Mouse (Mus musculus): ENCODE data around the gene Reep3. TPM values are rescaled to one million over a fixed set of nuclear protein-coding genes. Genes with fewer than 3 reads are reported as not detected.

Reep3 gene
- polyA plus RNA-seq (2014; fragmentation: Nextera tagmentation; extraction: Ambion mirVana) = 37.7 and 48.7 TPM in 2 replicates

DNA sequence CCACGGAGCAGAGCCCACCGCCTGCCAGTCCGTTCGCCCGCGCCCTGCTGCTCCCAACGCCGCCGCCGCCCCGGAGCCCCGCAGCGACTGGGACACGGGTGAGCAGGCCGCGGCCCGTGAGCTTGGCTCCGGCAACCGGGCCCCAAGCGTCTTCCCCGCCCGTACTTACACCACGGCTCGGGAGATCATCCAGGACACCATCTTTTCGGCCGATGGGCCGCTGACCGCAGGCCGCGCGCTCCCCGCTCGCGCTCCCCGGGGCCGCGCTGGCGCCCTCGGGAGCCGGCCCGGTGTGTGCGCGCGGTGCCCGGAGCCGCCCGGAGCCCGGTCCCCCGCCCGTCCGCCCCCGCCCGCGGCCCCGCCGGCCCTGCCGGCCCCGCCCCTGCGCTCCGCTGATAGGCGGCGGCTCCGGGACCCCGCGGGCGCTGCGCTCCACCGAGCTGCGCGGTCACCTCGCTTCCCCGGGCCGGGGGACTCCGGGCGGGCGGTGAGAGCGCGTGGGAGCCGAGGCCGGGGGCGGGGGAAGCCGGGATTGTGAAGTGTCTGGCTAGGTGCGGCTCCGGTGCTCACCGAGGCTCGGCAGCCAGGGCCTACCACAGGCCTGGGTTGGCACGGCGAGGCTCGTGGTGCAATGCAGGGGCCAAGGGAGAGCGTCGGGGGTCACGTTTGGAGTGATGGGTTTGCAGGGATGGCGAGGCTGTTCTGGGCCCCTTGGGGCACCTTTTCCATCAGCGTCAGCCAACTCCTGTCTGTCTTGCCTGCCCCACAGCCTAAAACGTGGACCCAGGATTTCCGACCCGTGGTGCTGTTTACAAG lies at the start of gene Reep3:
Gene Reep3 (minus strand): TSS at position 325 of the 816 bp plus-strand sequence.
- no peaks in the 10 kb centered on the region for H3K9me3 ChIP-seq (ENCODE audit: control insufficient read depth, low read length)
- peak within 1 kb of the TSS; percentile 99 for H3K9ac ChIP-seq (replicated peaks; ENCODE audit: low read depth, low read length)
- H3K27me3 ChIP-seq (ENCODE audit: control insufficient read depth, insufficient read depth, low read length) = no peaks in the 10 kb centered on the region
- WGBS = under 1% methylated on average over 84 of the region's 97 CpGs
- peak within 1 kb of the TSS; percentile 87 for H3K4me3 ChIP-seq (ENCODE audit: low read depth, low read length)
- H3K27ac ChIP-seq (ENCODE audit: low read depth, low read length) = peak within 1 kb of the TSS; percentile 100
- peak; percentile 82 for ATAC-seq (ENCODE audit: low read depth)
- peaks cover 33% of the 10 kb centered on the region for H3K4me1 ChIP-seq (ENCODE audit: control insufficient read depth, insufficient read depth, low read length)
- peak within 1 kb of the TSS; percentile 79 for H3K4me2 ChIP-seq (ENCODE audit: low read depth, low read length)
- H3K36me3 ChIP-seq (ENCODE audit: control insufficient read depth, insufficient read depth, low read length) = no peaks in the 10 kb centered on the region

DNA sequence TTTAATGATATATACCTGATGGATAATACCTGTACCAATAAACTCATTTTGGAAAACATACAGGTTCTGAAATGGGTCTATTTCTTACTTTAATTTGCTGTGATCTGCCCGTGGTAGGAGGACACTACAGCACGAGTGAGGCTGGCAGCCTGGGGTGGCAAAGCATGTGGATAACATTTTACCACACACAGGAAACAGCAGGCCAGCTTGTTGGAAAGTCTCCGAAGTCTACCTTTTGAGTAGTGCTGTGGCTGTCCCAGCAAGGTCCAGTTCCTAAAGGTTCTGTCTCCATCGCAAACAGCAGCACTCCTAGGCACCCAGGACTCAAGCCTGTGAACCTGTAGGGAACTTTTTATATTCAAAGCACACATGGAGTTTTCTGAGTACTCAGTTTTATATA lies 48.9 kb upstream of the Reep3 start:
- Histone ChIP-seq H3K9me3 (ENCODE audit: control insufficient read depth, low read length) (no peaks in the 10 kb centered on the region), H3K4me2 (ENCODE audit: low read depth, low read length) (no peak overlapping the region), H3K27me3 (ENCODE audit: control insufficient read depth, insufficient read depth, low read length) (no peaks in the 10 kb centered on the region), H3K36me3 (ENCODE audit: control insufficient read depth, insufficient read depth, low read length) (no peaks in the 10 kb centered on the region), H3K4me1 (ENCODE audit: control insufficient read depth, insufficient read depth, low read length) (no peaks in the 10 kb centered on the region), H3K9ac (replicated peaks; ENCODE audit: low read depth, low read length) (no peak overlapping the region), H3K4me3 (ENCODE audit: low read depth, low read length) (no peak overlapping the region), H3K27ac (ENCODE audit: low read depth, low read length) (no peak overlapping the region)
- no peak for ATAC-seq (ENCODE audit: low read depth)
- 88% methylated on average over 4 of the region's 4 CpGs for WGBS

DNA sequence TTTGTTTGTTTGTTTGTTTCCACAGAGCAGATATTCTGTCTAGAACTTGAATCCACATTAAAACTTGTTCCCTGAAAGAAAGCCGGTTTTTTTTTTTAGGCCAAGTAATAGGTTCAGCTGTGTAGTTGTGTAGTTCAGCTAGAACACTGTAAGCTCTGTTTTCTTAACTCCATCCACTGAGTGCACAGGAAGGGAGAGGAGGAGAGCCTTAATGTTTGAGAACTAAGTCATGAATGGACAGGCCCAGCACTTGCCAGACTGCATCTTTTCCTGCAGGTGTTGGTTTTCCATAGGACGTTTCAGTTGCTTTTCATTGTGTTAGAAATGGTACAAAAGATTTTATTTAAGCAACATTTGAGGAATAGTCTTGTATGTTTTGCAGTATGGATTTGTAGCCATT lies 47.5 kb upstream of the Reep3 start:
- no peak overlapping the region for H3K9ac ChIP-seq (replicated peaks; ENCODE audit: low read depth, low read length)
- H3K4me2 ChIP-seq (ENCODE audit: low read depth, low read length) = no peak overlapping the region
- no peaks in the 10 kb centered on the region for H3K9me3 ChIP-seq (ENCODE audit: control insufficient read depth, low read length)
- WGBS = 62% methylated on average over 2 of the region's 2 CpGs
- no peaks in the 10 kb centered on the region for H3K27me3 ChIP-seq (ENCODE audit: control insufficient read depth, insufficient read depth, low read length)
- H3K4me1 ChIP-seq (ENCODE audit: control insufficient read depth, insufficient read depth, low read length) = no peaks in the 10 kb centered on the region
- no peak overlapping the region for H3K4me3 ChIP-seq (ENCODE audit: low read depth, low read length)
- no peaks in the 10 kb centered on the region for H3K36me3 ChIP-seq (ENCODE audit: control insufficient read depth, insufficient read depth, low read length)
- H3K27ac ChIP-seq (ENCODE audit: low read depth, low read length) = no peak overlapping the region
- no peak for ATAC-seq (ENCODE audit: low read depth)

DNA sequence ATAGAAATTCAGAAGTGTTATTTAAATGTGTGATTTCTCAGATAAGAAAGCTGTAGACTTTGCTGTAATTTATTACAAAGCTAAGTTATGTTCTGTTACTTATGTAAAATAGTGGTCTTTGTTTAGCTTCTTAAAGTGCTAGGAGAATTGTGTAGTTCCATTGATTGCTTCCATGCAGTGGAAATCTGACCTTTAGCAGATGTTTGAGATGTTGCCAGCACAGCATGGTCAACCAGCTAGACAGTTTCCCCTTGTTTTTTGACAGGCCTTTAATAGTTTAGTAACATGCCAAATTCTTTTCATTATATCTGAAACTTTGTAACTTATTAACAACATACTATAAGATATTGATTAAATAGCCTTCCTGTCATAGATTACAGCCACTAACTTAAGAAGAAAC lies 46.9 kb upstream of the Reep3 start:
- Histone ChIP-seq H3K27me3 (ENCODE audit: control insufficient read depth, insufficient read depth, low read length) (no peaks in the 10 kb centered on the region), H3K36me3 (ENCODE audit: control insufficient read depth, insufficient read depth, low read length) (no peaks in the 10 kb centered on the region), H3K4me1 (ENCODE audit: control insufficient read depth, insufficient read depth, low read length) (no peaks in the 10 kb centered on the region), H3K9me3 (ENCODE audit: control insufficient read depth, low read length) (no peaks in the 10 kb centered on the region), H3K4me2 (ENCODE audit: low read depth, low read length) (no peak overlapping the region), H3K9ac (replicated peaks; ENCODE audit: low read depth, low read length) (no peak overlapping the region), H3K27ac (ENCODE audit: low read depth, low read length) (no peak overlapping the region), H3K4me3 (ENCODE audit: low read depth, low read length) (no peak overlapping the region)
- no peak for ATAC-seq (ENCODE audit: low read depth)

DNA sequence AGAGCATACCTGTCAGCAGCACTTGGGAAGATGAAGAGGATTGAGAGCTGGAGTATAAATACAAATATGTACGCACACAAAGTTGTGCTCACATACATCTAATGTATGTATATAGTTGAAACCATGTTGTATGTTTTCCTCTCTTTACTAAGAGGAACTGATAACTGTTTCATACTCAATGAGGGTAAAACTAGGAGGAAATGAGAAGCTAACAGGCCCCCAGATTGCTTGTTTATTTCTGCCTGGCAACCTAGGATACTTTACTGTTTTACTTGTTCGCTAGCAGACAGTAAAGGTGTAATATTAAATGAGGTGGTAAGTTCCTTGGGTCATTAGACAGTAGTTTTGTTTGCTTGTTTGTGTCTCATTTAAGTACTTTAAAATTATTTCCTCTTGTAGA lies 40.7 kb upstream of the Reep3 start:
- 90% methylated on average over 2 of the region's 2 CpGs for WGBS
- Histone ChIP-seq H3K9me3 (ENCODE audit: control insufficient read depth, low read length) (no peaks in the 10 kb centered on the region), H3K36me3 (ENCODE audit: control insufficient read depth, insufficient read depth, low read length) (no peaks in the 10 kb centered on the region), H3K4me1 (ENCODE audit: control insufficient read depth, insufficient read depth, low read length) (no peaks in the 10 kb centered on the region), H3K27ac (ENCODE audit: low read depth, low read length) (no peak overlapping the region), H3K4me3 (ENCODE audit: low read depth, low read length) (no peak overlapping the region), H3K9ac (replicated peaks; ENCODE audit: low read depth, low read length) (no peak overlapping the region), H3K4me2 (ENCODE audit: low read depth, low read length) (no peak overlapping the region), H3K27me3 (ENCODE audit: control insufficient read depth, insufficient read depth, low read length) (no peaks in the 10 kb centered on the region)
- no peak for ATAC-seq (ENCODE audit: low read depth)

DNA sequence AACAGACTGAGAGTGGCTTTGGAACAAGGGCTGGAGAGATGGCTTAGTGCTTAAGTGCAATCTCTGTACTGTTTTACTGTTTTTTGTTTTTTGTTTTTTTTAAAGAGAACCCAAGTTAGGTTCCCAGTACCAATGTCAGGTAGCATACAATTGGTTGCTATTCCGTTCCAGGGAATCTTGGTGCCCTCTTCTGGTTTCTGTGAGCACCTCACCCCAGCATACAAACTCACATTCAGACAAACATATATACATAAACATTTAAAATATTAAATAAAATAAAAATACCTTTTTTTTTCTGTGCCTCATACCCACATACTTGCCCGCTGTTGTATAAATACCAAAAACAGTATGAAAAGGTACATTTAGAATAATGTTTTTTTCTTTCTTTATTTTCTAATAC lies 37.6 kb upstream of the Reep3 start:
- no peaks in the 10 kb centered on the region for H3K9me3 ChIP-seq (ENCODE audit: control insufficient read depth, low read length)
- no peak overlapping the region for H3K27ac ChIP-seq (ENCODE audit: low read depth, low read length)
- no peak overlapping the region for H3K4me3 ChIP-seq (ENCODE audit: low read depth, low read length)
- no peaks in the 10 kb centered on the region for H3K36me3 ChIP-seq (ENCODE audit: control insufficient read depth, insufficient read depth, low read length)
- WGBS = 91% methylated on average over 2 of the region's 2 CpGs
- H3K9ac ChIP-seq (replicated peaks; ENCODE audit: low read depth, low read length) = no peak overlapping the region
- no peak for ATAC-seq (ENCODE audit: low read depth)
- H3K27me3 ChIP-seq (ENCODE audit: control insufficient read depth, insufficient read depth, low read length) = no peaks in the 10 kb centered on the region
- H3K4me1 ChIP-seq (ENCODE audit: control insufficient read depth, insufficient read depth, low read length) = no peaks in the 10 kb centered on the region
- H3K4me2 ChIP-seq (ENCODE audit: low read depth, low read length) = no peak overlapping the region

DNA sequence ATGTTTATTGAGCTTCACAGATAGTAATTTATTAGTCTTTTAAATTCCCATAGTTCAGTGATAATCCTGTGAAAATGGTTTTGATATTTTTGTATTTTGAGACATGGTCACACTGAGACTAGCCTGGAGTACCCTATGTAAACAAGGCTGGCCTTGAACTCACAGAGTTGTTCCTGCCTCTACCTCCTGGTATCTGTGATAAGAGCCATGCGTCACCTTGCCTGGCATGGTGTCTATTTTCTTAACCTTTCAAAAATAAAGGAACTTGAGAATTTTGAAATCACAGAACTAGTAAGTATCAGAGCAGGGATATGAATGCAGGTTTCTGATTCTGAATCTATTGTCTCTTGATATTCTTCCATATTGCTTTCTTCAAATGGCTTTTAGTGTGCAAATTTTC lies 35.0 kb upstream of the Reep3 start:
- ATAC-seq (ENCODE audit: low read depth) = no peak
- Histone ChIP-seq H3K4me2 (ENCODE audit: low read depth, low read length) (no peak overlapping the region), H3K9ac (replicated peaks; ENCODE audit: low read depth, low read length) (no peak overlapping the region), H3K4me1 (ENCODE audit: control insufficient read depth, insufficient read depth, low read length) (peaks cover 11% of the 10 kb centered on the region), H3K27me3 (ENCODE audit: control insufficient read depth, insufficient read depth, low read length) (no peaks in the 10 kb centered on the region), H3K27ac (ENCODE audit: low read depth, low read length) (no peak overlapping the region), H3K4me3 (ENCODE audit: low read depth, low read length) (no peak overlapping the region), H3K36me3 (ENCODE audit: control insufficient read depth, insufficient read depth, low read length) (no peaks in the 10 kb centered on the region), H3K9me3 (ENCODE audit: control insufficient read depth, low read length) (no peaks in the 10 kb centered on the region)
- 88% methylated on average over 1 of the region's 1 CpGs for WGBS

DNA sequence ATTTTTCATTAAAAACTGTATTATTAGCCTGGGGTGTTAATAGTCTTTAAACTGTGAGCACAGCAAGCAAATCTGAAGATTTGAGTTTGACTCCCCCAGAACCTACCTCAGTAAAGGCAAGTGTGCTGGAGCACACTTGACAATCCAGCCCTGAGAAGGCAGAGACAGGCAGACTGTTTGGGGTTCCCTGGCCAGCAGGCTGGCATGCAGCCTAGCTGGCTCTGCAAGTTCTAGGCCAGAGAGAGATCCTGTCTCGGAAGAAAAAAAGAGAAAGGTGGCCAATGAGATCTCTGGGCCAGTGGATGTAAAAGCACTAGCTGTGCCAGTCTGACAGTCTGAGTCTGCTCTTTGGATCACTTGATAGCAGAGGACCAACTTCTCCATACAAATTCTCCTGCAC lies 32.8 kb upstream of the Reep3 start:
- Histone ChIP-seq H3K27me3 (ENCODE audit: control insufficient read depth, insufficient read depth, low read length) (no peaks in the 10 kb centered on the region), H3K9ac (replicated peaks; ENCODE audit: low read depth, low read length) (no peak overlapping the region), H3K27ac (ENCODE audit: low read depth, low read length) (no peak overlapping the region), H3K4me3 (ENCODE audit: low read depth, low read length) (no peak overlapping the region), H3K36me3 (ENCODE audit: control insufficient read depth, insufficient read depth, low read length) (no peaks in the 10 kb centered on the region), H3K4me2 (ENCODE audit: low read depth, low read length) (no peak overlapping the region), H3K9me3 (ENCODE audit: control insufficient read depth, low read length) (no peaks in the 10 kb centered on the region), H3K4me1 (ENCODE audit: control insufficient read depth, insufficient read depth, low read length) (peaks cover 15% of the 10 kb centered on the region)
- WGBS = 70% methylated on average over 1 of the region's 1 CpGs
- no peak for ATAC-seq (ENCODE audit: low read depth)

DNA sequence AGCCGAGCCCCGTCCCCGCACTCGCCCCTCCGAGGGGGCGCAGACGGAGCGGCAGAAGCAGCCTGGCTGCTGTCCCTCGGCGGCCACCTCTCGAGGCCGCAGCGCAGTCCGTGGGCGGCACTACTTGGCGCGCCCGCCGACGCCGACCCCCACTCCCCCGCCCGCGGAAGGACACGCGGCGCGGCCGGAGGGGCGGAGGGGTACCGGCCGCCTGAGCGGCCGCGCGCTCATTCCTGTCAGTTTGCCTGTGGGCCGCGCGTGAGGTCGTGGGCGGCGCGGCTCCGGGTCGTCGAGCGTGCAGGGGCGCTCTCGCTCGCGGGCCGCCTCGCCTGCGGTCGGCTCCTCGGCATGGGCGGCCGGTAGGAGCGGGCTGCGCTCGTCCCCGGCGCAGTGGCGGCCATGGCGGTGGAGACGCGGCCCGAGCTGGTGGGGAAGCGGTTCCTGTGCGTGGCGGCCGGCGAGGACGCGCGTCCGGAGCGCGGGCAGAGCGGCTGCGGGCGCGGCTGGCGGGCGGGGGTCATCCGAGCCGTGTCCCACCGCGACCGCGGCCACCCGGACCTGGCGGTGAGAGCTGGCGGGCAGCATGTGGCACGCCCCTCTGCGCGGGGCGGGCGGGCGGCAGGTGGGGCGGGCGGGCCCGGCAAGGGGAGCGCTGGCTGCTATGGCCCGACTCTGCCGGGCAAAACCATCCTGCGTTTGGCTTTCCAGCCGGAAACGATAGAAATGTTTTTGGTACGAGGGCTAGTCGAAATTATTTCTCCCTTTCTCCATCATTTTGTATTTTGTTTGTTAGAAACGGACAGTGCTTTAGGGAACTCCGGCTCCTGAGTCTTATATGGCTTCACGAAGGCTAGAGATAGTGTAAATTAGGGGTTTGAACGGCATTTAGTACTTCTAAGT lies 30.4 kb upstream of the Reep3 start:
- H3K27ac ChIP-seq (ENCODE audit: low read depth, low read length) = peak overlapping the region; percentile 93
- ATAC-seq (ENCODE audit: low read depth) = peak; percentile 79
- no peaks in the 10 kb centered on the region for H3K9me3 ChIP-seq (ENCODE audit: control insufficient read depth, low read length)
- peaks cover 15% of the 10 kb centered on the region for H3K4me1 ChIP-seq (ENCODE audit: control insufficient read depth, insufficient read depth, low read length)
- H3K4me2 ChIP-seq (ENCODE audit: low read depth, low read length) = peak overlapping the region; percentile 80
- no peaks in the 10 kb centered on the region for H3K36me3 ChIP-seq (ENCODE audit: control insufficient read depth, insufficient read depth, low read length)
- peak overlapping the region; percentile 86 for H3K9ac ChIP-seq (replicated peaks; ENCODE audit: low read depth, low read length)
- no peaks in the 10 kb centered on the region for H3K27me3 ChIP-seq (ENCODE audit: control insufficient read depth, insufficient read depth, low read length)
- under 1% methylated on average over 75 of the region's 115 CpGs for WGBS
- H3K4me3 ChIP-seq (ENCODE audit: low read depth, low read length) = peak overlapping the region; percentile 86
